ENCODE assay signal across 8 mouse cellular contexts in genomic region chr14:7817770-7818462, GRCm38 (mm10). TPM values are rescaled to one million over a fixed set of nuclear protein-coding genes. Genes with fewer than 3 reads are reported as not detected.
DNase-seq lines count a peak whose midpoint lies in the region; ATAC-seq and TF ChIP-seq lines count a peak whose summit lies in the region.

TSS of gene Flnb (plus strand) at chr14:7817957.

- H3K9ac ChIP-seq in hindbrain, postnatal 0 days (replicated peaks; ENCODE audit: low read length) = peak within 1 kb of the TSS; percentile 54

- H3K4me2 ChIP-seq in hindbrain, postnatal 0 days (ENCODE audit: low read depth, low read length) = peak within 1 kb of the TSS; percentile 70

- DNase-seq in cerebellum, postnatal 4 days (ENCODE audit: low spot score in 2 of 2) = peak; percentile 97 to 99
- peak; percentile 90 to 92 for DNase-seq in gastrocnemius, adult 8-10 months (ENCODE audit: low spot score in 2 of 2)
- peak; percentile 97 for DNase-seq in hindbrain, postnatal 0 days (ENCODE audit: low spot score)
- peak; percentile 97 to 100 for DNase-seq in left cerebral cortex, adult 18-20 months (ENCODE audit: low spot score in 2 of 2)
- peak; percentile 95 to 98 for DNase-seq in lung, postnatal 4 days
- DNase-seq in retina, postnatal 1 day = peak; percentile 95
- peak; percentile 99 for DNase-seq in thymus, postnatal 4 days

- WGBS in hindbrain, postnatal 0 days = under 1% methylated on average over 49 of the region's 49 CpGs

- H3K4me1 ChIP-seq in hindbrain, postnatal 0 days (ENCODE audit: insufficient read depth, low read length) = peaks cover 26% of the 10 kb centered on the region

- peak within 1 kb of the TSS; percentile 58 for H3K4me3 ChIP-seq in hindbrain, postnatal 0 days (ENCODE audit: low read length)

- no peaks in the 10 kb centered on the region for H3K27me3 ChIP-seq in hindbrain, postnatal 0 days (ENCODE audit: insufficient read depth, low read length)

- H3K9me3 ChIP-seq in hindbrain, postnatal 0 days (ENCODE audit: low read length) = no peaks in the 10 kb centered on the region

- no peaks in the 10 kb centered on the region for H3K36me3 ChIP-seq in hindbrain, postnatal 0 days (ENCODE audit: insufficient read depth, low read length)

- peak; percentile 96 for ATAC-seq in activated CD4-positive, CD25-positive, alpha-beta regulatory T cell, adult 4 months
- ATAC-seq in hindbrain, postnatal 0 days = peak; percentile 98

- TF ChIP-seq CTCF in hindbrain, postnatal 0 days (IDR thresholded peaks at IDR 0.05; ENCODE audit: low read depth) = peak; percentile 93

- H3K27ac ChIP-seq in hindbrain, postnatal 0 days = peak within 1 kb of the TSS; percentile 70

RNA-seq across cellular contexts. Expression of gene Flnb, which starts in this region (rescaled TPM):
- polyA plus RNA-seq in activated CD4-positive, CD25-positive, alpha-beta regulatory T cell, adult 4 months (2017; shearing (Covaris generic)) = 1 to 10 TPM; 5.1 to 6.6 TPM
- 1 to 10 TPM; 4.7 to 8.3 (median 5.6) TPM for total RNA-seq in gastrocnemius, adult 8-10 months (2022)
- total RNA-seq in hindbrain, postnatal 0 days (2014; rRNA removed) = 28.8 and 32.7 TPM in 2 replicates
- polyA plus RNA-seq in hindbrain, postnatal 0 days (2015; fragmentation: Nextera tagmentation; extraction: Ambion mirVana) = 4.2 and 8.5 TPM in 2 replicates
- total RNA-seq in left cerebral cortex, adult 18-20 months (2021) = 10 to 100 TPM; 47.4 to 50.6 TPM

Comparison
In these comparisons a context has a peak if more than half of its experiments do, and no peak if none do; other contexts are left out.
1. Peak in every context shown above with its lines: DNase-seq, ATAC-seq, H3K4me3 ChIP-seq and H3K27ac ChIP-seq.